Mouse (Mus musculus) liver, postnatal 0 days (tissue): ENCODE data around the gene Pamr1.

Source experiments
- CTCF ChIP-seq: sonication (generic); IDR thresholded peaks from 2 replicates; pipeline ENCODE4 v1.5.1; 2016; ENCODE audit warnings: antibody characterized with exemption, low read depth
- EP300 ChIP-seq: IDR thresholded peaks from 2 replicates; pipeline ENCODE4 v1.6.1; 2016; ENCODE audit warnings: antibody characterized with exemption, low read depth, mild to moderate bottlenecking

DNA sequence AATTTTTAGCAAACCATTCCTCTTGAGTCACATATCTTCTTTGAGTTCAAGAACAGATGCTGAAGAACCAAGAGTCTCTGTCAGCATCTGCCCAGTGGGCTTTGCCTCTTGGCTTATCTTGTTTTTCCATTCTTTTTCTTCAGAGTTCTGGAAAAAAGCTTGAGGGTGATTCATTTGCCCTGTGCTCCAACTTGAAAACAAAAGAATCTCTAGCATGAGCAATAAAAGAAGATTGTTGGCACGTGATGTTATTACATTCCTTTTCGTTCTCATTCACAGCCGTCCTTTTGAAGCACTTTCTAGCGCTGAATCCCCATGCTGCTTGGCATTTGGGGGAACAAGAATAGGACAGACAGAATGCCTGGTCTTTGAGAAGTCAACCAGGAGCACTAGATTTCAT lies 42.2 kb upstream of the Pamr1 start:
- TF ChIP-seq CTCF (no peak), EP300 (no peak)
